Mouse (Mus musculus) myocyte (in vitro differentiated cells): ENCODE data around the gene Syt7. TPM values are rescaled to one million over a fixed set of nuclear protein-coding genes. Genes with fewer than 3 reads are reported as not detected.

ENCODE experiments used
- H3K27me3 ChIP-seq: one replicate; pipeline ENCODE4 v1.6.1; 2011; ENCODE audit not compliant: control insufficient read depth, insufficient read depth, insufficient read length
- H3K36me3 ChIP-seq: one replicate; pipeline ENCODE4 v1.6.1; 2011; ENCODE audit not compliant: control insufficient read depth, insufficient read depth
- H3K4me2 ChIP-seq: one replicate; pipeline ENCODE4 v1.6.1; 2011; ENCODE audit warnings: low read depth, control low read depth
- H3K4me3 ChIP-seq: one replicate; pipeline ENCODE4 v1.5.1; 2011; ENCODE audit warnings: mild to moderate bottlenecking, control low read depth, moderate library complexity
- H3K79me2 ChIP-seq: one replicate; pipeline ENCODE4 v1.6.1; 2011; ENCODE audit not compliant: control insufficient read depth, insufficient read depth
- H3ac ChIP-seq: one replicate; pipeline ENCODE4 v1.6.1; 2011; ENCODE audit not compliant: control insufficient read depth, insufficient read length
- CEBPB ChIP-seq: IDR thresholded peaks from 2 replicates; pipeline ENCODE4 v1.6.1; 2011; ENCODE audit warnings: mild to moderate bottlenecking, moderate library complexity; ENCODE audit not compliant: poor library complexity, insufficient read depth, severe bottlenecking
- E2F4 ChIP-seq: IDR thresholded peaks from one replicate; pipeline ENCODE4 v1.6.1; 2011; ENCODE audit warnings: mild to moderate bottlenecking, control low read depth, moderate library complexity; ENCODE audit not compliant: insufficient read depth
- MAX ChIP-seq: IDR thresholded peaks from one replicate; pipeline ENCODE4 v1.6.1; 2011; ENCODE audit warnings: low read depth, mild to moderate bottlenecking, control low read depth
- MYOD1 ChIP-seq, 3 experiments: IDR thresholded peaks; one replicate each; pipeline ENCODE4 v1.6.1; 2011; ENCODE audit warnings: control low read depth in 2 of 3, low read depth in 2 of 3, mild to moderate bottlenecking in 2 of 3, moderate library complexity in 1 of 3; ENCODE audit not compliant: insufficient read length in 2 of 3, control insufficient read depth in 1 of 3
- MYOG ChIP-seq, 3 experiments: IDR thresholded peaks; one replicate each; pipeline ENCODE4 v1.6.1; 2011; ENCODE audit warnings: control low read depth in 2 of 3, low read depth in 2 of 3, mild to moderate bottlenecking in 2 of 3; ENCODE audit not compliant: insufficient read length in 2 of 3, control insufficient read depth in 1 of 3, insufficient read depth in 1 of 3
- POLR2A ChIP-seq: IDR thresholded peaks from one replicate; pipeline ENCODE4 v1.6.1; 2011; ENCODE audit warnings: low read depth, mild to moderate bottlenecking, control low read depth, moderate library complexity; ENCODE audit not compliant: insufficient read length
- POLR2AphosphoS2 ChIP-seq: IDR thresholded peaks from one replicate; pipeline ENCODE4 v1.6.1; 2011; ENCODE audit warnings: low read depth, control low read depth; ENCODE audit not compliant: insufficient read length
- REST ChIP-seq: IDR thresholded peaks from one replicate; pipeline ENCODE4 v1.6.1; 2011; ENCODE audit warnings: mild to moderate bottlenecking, control low read depth, moderate library complexity; ENCODE audit not compliant: insufficient read depth, insufficient read length
- SRF ChIP-seq: IDR thresholded peaks from one replicate; pipeline ENCODE4 v1.6.1; 2011; ENCODE audit warnings: low read depth; ENCODE audit not compliant: control insufficient read depth, insufficient read length
- TCF12 ChIP-seq: IDR thresholded peaks from one replicate; pipeline ENCODE4 v1.6.1; 2011; ENCODE audit warnings: mild to moderate bottlenecking, control low read depth; ENCODE audit not compliant: poor library complexity, insufficient read depth, severe bottlenecking
- TCF3 ChIP-seq: IDR thresholded peaks from one replicate; pipeline ENCODE4 v1.6.1; 2011; ENCODE audit warnings: low read depth, control low read depth; ENCODE audit not compliant: insufficient read length
- USF1 ChIP-seq: IDR thresholded peaks from one replicate; pipeline ENCODE4 v1.6.1; 2011; ENCODE audit warnings: low read depth, mild to moderate bottlenecking, control low read depth, moderate library complexity
- polyA plus RNA-seq: library from polyadenylated mRNA; unstranded; fragments of >200 nt; fragmentation: generic; extraction: Trizol; gene quantifications from one replicate; pipeline ENCODE4 v1.2.1, GENCODE M21; 2012; ENCODE audit warnings: missing spikeins

Gene Syt7
- polyA plus RNA-seq, 1 experiment, result 0.42 TPM

DNA sequence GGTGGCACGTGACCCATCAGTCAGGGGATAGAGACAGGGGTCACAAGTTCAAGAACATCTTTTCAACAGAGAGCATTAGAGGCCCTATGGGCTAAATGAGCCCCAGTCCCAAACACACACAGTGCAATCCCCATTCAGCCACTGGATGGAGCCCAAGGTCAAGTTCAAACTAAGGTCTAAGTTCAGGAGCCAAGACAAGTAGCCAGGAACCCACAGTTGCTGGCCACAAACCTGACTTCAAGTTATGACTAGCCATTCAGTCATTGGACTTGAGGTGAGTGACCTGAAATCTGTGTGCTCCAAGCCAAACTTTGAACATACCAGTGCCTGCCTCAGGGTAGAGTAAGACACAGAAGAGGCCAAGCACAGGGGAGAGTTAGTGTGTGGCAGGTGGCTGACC lies 48.6 kb downstream of the Syt7 start:
- no peak overlapping the region for H3K4me3 ChIP-seq
- no peak overlapping the region for H3K4me2 ChIP-seq
- no peak for TF ChIP-seq SRF
- TF ChIP-seq TCF3, result no peak
- TF ChIP-seq USF1, result no peak
- TF ChIP-seq MAX, result no peak
- no peak for TF ChIP-seq MYOG (IDR thresholded peaks at IDR 0.05; ENCODE audit: control insufficient read depth in 1 of 3, insufficient read depth in 1 of 3, insufficient read length in 2 of 3, low read depth in 2 of 3)
- no peak for TF ChIP-seq CEBPB
- no peak for TF ChIP-seq POLR2A
- TF ChIP-seq POLR2AphosphoS2, result no peak
- TF ChIP-seq REST, result no peak
- no peak for TF ChIP-seq MYOD1 (IDR thresholded peaks at IDR 0.05; ENCODE audit: control insufficient read depth in 1 of 3, insufficient read length in 2 of 3, low read depth in 2 of 3)
- TF ChIP-seq TCF12, result no peak
- peaks cover 59% of the 10 kb centered on the region for H3K27me3 ChIP-seq
- H3ac ChIP-seq, result no peak overlapping the region
- no peaks in the 10 kb centered on the region for H3K36me3 ChIP-seq
- no peaks in the 10 kb centered on the region for H3K79me2 ChIP-seq

DNA sequence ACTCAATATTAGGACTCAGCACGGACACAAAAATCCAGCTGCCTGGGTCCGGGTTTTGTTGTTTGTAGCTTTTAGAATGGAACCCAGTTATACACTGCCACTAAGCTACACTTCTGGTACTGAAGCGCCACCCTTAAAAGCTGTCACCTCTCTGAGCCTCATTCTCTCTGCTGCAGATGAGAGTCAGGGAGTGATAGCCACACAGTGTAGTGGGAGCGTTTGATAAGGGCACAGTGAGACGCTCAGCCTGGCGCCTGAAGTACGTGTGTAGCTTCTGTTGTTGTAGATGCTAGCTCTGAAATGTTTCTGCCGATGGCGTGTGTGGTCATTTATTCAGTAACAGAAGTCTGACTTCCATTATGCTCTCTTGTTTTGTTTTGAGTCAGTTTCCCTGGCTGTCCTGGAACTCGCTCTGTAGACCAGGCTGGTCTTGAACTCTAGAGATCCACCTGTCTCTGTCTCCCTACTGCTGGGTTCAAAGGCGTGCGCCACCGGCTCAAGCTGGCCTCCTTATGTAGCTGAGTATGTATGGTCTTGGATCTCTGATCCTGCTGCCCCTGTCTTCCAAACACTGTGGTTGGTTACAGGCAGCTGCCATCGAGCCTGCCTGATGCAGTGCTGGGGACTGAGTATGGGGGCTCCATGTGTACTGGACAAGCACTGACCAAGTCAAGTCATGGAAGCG lies 55.9 kb downstream of the Syt7 start:
- H3K4me3 ChIP-seq, result no peak overlapping the region
- TF ChIP-seq POLR2A (no peak), POLR2AphosphoS2 (no peak), E2F4 (no peak), MYOG (IDR thresholded peaks at IDR 0.05; ENCODE audit: control insufficient read depth in 1 of 3, insufficient read depth in 1 of 3, insufficient read length in 2 of 3, low read depth in 2 of 3) (no peak), USF1 (no peak)
- peaks cover 28% of the 10 kb centered on the region for H3K27me3 ChIP-seq

DNA sequence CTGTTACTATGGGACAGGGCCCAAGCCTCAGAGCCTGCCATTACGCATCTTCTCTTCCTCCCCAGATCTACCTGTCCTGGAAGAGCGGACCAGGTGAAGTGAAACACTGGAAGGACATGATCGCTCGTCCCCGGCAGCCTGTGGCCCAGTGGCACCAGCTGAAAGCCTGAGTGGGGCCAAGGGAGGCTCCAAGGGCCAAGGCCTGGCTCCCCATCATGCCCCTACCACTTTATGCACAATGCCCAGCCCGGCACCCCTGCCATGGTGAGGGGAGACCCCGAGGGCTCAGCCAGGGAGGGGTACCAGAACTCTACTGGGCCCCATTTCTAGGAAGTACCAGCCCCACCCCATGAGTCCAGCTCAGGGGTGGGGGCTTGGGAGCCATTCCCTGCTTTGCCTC lies 59.4 kb downstream of the Syt7 start:
- no peaks in the 10 kb centered on the region for H3K79me2 ChIP-seq
- TF ChIP-seq USF1 (no peak), SRF (no peak), MYOD1 (IDR thresholded peaks at IDR 0.05; ENCODE audit: control insufficient read depth in 1 of 3, insufficient read length in 2 of 3, low read depth in 2 of 3) (no peak), POLR2AphosphoS2 (no peak), TCF3 (no peak), MAX (no peak), MYOG (IDR thresholded peaks at IDR 0.05; ENCODE audit: control insufficient read depth in 1 of 3, insufficient read depth in 1 of 3, insufficient read length in 2 of 3, low read depth in 2 of 3) (no peak), REST (no peak), POLR2A (no peak), E2F4 (no peak), TCF12 (no peak), CEBPB (no peak)
- H3ac ChIP-seq, result no peak overlapping the region
- H3K4me2 ChIP-seq, result no peak overlapping the region
- no peaks in the 10 kb centered on the region for H3K36me3 ChIP-seq
- H3K27me3 ChIP-seq, result peaks cover 10% of the 10 kb centered on the region
- H3K4me3 ChIP-seq, result no peak overlapping the region

More for the DNA sequence above, 55.9 kb downstream of the Syt7 start:
- Histone ChIP-seq H3K36me3 (no peaks in the 10 kb centered on the region), H3K79me2 (no peaks in the 10 kb centered on the region), H3ac (no peak overlapping the region), H3K4me2 (no peak overlapping the region)

DNA sequence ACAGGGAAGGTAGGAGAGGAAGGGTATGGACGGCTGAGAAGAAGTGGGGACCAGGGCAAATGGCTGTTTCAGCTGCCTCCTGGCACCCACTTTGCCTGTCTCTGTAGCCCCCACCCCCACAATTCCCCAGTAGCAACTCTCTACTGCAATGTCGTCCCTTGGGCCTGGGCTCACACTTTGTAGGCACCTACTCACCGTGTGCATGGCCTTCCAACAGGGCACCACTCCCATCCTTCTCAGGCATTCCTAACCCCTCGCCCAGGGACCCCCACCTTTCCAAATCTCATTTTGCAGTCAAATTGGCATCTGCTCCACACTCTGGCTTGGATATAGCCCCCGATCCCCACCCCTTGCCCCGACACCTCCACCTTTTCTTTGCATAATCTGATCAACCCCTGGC lies 60.3 kb downstream of the Syt7 start:
- TF ChIP-seq USF1 (no peak), MAX (no peak), CEBPB (no peak), REST (no peak), POLR2AphosphoS2 (no peak), MYOD1 (IDR thresholded peaks at IDR 0.05; ENCODE audit: control insufficient read depth in 1 of 3, insufficient read length in 2 of 3, low read depth in 2 of 3) (no peak), SRF (no peak), E2F4 (no peak), MYOG (IDR thresholded peaks at IDR 0.05; ENCODE audit: control insufficient read depth in 1 of 3, insufficient read depth in 1 of 3, insufficient read length in 2 of 3, low read depth in 2 of 3) (no peak), POLR2A (no peak), TCF12 (no peak), TCF3 (no peak)
- Histone ChIP-seq H3K79me2 (no peaks in the 10 kb centered on the region), H3ac (no peak overlapping the region), H3K27me3 (peaks cover 5% of the 10 kb centered on the region), H3K36me3 (no peaks in the 10 kb centered on the region), H3K4me2 (no peak overlapping the region), H3K4me3 (no peak overlapping the region)

DNA sequence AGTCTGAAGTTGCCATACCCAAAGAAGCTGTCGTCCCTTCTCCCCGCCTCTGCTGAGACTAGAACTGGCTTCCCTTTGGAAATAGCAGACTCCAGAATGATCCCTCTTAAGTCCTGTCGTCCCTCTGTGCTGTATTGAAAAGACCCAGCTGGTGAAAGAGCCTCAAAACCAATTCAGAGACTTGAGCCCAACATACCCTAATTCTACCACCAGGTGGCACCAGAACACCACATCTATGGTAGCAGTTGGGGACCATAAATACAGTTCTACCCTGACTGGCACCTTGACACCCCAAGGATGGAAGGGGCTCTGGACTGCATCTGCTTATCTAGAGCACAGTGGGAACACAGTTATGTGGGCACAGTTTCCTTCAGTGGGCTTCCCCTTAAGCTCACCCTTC lies 60.8 kb downstream of the Syt7 start:
- no peak for TF ChIP-seq TCF3
- peaks cover 4% of the 10 kb centered on the region for H3K27me3 ChIP-seq

More for the DNA sequence above, 60.8 kb downstream of the Syt7 start:
- Histone ChIP-seq H3K79me2 (no peaks in the 10 kb centered on the region), H3K4me2 (no peak overlapping the region), H3ac (no peak overlapping the region), H3K36me3 (no peaks in the 10 kb centered on the region), H3K4me3 (no peak overlapping the region)
